Mouse (Mus musculus): ENCODE results near the gene Atf7ip2. TPM values are rescaled to one million over a fixed set of nuclear protein-coding genes. Genes with fewer than 3 reads are reported as not detected.
"Not testable (repeated sequence)": the region's sequence is repeated elsewhere in the genome, so short reads cannot be mapped to it uniquely, and the experiment has no call there.

The Atf7ip2 gene
- polyA plus RNA-seq (2012; rRNA removed), result not detected in 2 replicates

DNA sequence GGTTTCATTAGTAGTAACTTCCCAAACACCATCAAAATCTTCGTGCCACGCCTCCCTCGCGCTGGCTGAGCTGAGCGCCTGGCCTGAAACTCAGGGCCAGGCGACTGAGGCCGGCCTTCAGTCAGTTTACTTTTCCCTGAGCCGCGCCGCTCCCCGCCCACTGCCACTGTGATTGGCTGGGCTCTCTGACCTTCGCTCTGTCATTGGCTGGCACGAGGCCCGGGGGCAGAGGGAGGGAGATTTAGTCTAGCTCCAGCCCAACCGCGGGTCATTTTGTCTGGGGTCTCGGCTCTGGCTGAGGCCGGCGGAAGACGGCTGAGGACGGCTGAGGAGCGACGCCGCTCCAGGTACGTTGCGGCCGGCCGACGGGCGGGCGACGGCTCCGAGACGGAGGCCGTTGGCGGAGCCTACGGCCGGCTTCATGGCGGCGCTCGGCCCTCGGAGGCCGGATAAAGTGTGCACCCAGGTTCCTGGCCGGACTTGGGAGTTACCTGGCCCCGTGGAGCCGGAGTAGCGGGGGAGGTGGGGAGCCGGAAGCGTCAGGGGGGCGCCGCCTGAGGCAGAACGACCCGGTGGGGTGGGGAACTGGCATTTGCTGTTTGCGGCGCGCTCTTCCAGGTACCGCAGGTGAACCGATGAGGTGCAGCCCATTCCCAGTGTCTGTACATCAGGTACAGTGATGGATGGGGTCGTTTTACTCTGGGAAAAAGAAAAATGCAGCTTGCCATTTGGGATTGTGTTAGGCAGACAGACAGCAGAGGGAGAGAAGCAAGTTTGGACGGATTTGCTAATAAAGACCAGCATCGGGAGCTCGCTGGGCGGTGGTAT lies at the start of gene Atf7ip2:
TSS of gene Atf7ip2 (plus strand) at position 34 of the 828 bp plus-strand sequence.
- peak; percentile 14 for DNase-seq (ENCODE audit: low read depth)

DNA sequence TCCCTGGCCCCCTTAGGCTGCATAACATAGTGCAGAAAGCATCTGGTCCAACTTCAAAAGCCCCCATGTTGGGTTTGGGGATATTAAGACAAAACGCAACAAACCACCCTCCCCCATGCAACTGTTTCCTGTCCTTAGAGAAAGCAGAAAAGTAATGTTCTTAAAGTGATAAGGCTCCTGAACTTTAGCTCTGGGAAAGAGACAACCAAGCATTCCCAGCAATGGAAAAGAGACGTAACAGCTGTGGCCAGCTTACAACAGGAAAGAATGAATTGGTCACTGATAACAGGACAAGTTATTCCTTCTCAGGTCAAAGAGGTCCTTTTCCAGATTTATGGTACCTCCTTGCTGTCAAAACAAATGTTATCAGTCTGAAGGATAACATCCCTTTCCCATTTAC lies 49.3 kb upstream of the Atf7ip2 start:
- no peak for DNase-seq (ENCODE audit: low read depth)

DNA sequence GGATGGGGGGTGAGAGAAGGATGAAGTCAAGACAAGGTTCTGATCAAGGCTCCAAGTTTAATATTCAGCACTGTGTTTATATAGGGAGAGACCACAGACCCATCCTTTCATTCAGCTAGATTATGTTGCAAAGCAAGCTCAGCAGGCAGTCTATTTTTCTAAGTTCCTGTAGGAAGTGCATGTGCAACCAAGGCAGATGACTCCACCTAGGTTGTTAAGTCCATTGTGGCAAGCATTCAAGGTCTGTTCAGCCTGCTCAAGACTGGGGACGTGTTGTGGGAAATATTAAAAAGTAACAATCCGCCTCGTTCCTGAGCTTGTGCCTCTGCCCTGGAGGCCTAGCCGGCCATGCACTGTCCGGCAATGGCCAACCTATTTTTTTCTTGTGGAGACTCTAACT lies 45.1 kb upstream of the Atf7ip2 start:
- DNase-seq (ENCODE audit: low read depth), result no peak

DNA sequence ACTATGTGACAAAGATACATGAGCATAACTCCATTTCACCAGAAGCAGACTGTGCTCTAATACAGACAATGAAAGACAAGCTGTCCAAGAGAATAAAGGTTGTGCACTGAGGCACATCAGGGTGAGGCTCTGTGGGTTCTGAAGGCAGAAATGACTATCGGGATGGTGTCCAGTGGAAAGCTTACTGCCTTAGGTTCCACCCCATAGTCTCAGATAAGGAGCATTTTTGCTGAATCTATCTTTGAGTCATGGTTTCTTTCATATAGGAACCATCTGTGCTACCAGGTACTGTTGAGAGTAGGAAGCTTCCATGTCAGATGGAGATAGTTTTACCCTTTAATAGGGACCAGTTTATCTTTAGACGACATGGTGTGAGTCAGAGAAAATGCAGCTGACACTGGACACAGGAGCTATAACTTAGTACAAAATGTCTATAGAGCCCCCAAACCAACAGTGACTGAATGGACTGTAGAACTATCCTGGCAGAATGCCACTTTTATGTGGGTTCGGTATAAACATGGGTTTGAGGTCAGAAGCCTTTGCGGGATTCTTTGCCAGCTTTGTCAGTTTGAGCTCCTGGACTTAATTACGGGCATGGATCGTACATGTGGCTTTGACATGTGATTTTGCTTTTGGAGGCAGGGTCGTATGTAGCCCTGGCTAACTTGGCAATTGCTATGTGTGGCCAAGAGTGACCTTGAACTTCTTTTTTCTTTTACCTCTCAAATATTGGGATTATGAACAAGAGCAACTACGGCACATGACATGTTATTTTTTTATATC lies 23.2 kb upstream of the Atf7ip2 start:
- no peak for DNase-seq (ENCODE audit: low read depth)

DNA sequence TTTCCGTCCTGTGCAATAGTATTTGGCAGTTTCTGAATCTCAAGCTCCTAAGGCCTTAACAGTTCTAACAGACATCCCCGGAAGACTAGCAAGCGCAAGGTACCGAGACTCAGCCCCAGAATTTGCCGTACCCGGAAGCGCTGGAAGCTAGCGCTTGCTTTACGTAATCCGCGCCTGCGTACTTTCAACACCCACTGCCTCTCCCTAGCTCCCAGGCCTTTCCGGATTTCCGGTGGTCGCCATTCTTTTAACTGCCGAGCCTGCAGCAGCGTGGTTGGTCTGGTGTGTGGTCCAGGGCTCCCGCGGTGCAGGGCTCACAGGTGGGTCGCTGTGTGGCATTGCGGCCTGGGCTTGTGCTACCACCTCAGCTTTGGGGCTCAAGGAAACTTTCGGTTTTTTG lies 22.5 kb upstream of the Atf7ip2 start, which contains the start of gene Rpl39l:
TSS of gene Rpl39l (plus strand) at position 222 of the 400 bp plus-strand sequence.
- DNase-seq (ENCODE audit: low read depth), result no peak

DNA sequence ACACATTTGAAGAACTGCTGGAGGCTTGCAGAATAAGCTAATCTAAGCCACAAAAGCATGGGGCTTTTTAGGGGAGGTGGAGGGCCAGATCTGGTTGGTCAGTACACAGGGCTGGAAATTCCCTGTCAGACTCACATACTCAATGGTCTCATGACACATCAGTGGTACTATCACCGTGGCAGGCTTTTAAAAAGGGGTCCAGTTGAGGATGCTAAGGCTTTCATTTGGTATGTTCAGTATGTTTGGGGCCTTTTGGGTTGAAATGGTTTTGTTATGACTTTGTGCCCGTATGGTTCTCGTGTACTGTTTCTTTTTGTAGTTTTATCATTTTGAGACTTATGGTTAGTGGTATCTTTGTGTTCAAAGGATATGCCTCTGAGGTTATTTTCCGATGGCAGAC lies 21.2 kb upstream of the Atf7ip2 start:
- no peak for DNase-seq (ENCODE audit: low read depth)

DNA sequence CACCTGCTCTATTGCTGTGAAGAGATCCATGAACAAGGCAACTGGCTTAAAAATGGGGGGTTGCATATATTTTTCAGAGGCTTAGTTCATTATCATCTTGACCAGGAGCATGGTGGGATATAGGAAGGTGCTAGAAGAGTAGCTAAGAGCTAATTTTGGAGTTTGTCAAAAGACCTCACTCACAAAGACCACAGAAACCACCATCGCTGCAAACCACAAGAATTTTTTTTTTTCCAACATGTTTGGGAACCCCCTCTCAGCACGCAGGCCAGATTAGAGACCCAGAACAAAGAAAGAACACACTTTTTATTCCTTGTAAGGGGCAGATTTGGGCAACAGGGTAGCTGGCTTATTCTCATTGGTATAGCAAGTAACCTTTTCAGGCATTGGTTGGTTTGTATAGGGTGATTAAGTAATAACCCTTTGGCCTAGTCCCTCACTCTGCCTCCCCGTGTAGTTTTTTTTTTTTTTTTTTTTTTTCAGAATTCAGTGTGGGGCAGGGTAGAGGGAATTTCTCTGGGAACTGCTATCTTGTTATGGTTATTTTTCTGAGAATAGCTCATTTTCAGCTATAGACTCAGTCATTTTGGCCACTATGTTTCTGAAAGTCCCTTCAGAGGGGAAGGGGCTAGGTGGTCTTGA lies 20.2 kb upstream of the Atf7ip2 start:
- DNase-seq (ENCODE audit: low read depth), result no peak

DNA sequence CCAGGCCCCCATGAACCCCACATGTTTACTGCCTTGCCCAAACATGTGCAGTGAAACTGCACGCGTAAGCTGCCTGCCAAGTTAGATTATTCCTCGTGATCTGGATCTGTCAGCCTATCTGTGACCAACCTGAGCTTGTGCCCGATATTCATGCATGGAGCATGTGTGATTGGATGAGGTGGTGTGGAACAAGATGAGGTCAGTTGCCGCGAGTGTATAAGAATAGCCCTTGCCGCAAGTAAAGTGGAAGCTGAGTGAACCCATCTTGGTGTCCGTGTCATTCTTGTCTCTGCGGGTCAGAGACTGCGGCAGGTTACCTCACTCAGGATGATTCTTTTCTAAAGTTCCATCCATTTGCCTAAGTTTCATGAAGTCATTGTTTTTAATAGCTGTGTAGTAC lies 5.1 kb upstream of the Atf7ip2 start:
- DNase-seq (ENCODE audit: low read depth), result not testable (repeated sequence)

DNA sequence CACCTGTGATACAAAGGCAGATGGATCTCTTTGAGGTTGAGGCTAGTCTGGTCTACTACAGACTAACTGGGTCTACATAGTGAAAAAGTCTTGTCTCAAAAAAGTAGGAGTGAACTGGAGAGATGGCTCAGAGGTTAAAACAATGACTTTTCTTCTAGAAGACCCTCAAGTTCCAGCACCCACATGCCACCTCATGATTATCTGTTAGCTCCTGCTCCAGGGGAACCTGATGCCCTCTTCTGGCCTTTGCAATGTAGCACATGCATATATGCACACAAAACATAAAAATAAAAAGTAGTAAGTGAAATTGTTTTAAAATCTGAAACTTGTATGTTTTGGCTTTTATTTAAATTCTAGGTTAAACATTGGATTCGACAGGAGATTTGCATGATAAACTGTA lies 16.3 kb downstream of the Atf7ip2 start:
- DNase-seq (ENCODE audit: low read depth), result no peak

DNA sequence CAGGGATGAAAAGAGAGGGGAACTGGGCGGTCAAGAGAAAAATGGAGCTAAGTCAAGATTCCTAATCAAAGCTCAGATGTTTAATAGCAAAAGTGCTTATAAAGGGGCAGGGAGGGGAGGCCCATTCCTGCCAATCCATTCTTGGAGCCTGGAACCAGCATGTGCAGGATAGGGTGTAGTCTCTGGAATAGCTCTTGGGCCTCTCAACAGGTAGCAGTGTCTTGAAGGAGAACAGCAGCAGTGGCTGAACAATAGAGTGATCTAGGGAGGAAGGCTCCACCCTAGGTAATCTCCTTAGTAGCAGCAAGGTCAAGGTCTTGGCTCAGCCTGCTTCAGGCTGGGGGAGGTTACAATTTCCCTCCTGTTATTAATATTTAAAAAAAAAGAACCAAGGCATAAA lies 23.9 kb downstream of the Atf7ip2 start:
- not testable (repeated sequence) for DNase-seq (ENCODE audit: low read depth)

DNA sequence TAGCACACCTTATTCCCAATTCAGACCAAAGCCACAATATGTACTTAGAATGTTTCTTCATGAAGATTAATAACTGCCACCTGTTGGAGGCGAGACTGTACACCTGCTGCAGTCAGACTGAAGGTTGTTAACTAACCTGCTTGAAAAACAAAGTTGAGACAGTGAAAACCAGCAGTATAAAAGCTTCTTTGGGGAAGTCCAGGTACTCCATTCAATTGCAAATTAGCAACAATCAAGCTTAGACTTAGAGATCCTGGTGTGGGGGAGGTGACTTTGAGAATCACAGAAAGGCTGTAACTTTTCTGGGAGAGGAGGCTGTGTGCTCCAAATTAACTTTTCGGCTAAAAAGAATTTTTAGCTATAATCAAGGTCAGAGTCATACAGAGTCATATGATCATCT lies 24.5 kb downstream of the Atf7ip2 start:
- DNase-seq (ENCODE audit: low read depth), result not testable (repeated sequence)

DNA sequence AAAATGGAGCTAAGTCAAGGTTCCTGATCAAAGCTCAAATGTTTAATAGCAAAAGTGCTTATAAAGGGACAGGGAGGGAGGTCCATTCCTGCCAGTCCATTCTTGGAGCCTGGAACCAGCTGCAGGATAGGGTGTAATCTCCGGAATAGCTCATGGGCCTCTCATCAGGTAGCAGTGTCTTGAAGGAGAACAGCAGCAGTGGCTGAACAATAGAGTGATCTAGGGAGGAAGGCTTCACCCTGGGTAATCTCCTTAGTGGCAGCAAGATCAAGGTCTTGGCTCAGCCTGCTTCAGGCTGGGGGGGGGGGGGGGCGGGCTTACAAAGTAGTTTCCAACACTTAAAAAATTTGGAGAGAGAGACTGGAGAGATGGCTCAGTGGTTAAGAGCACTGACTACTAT lies 34.8 kb downstream of the Atf7ip2 start:
- DNase-seq (ENCODE audit: low read depth), result no peak

DNA sequence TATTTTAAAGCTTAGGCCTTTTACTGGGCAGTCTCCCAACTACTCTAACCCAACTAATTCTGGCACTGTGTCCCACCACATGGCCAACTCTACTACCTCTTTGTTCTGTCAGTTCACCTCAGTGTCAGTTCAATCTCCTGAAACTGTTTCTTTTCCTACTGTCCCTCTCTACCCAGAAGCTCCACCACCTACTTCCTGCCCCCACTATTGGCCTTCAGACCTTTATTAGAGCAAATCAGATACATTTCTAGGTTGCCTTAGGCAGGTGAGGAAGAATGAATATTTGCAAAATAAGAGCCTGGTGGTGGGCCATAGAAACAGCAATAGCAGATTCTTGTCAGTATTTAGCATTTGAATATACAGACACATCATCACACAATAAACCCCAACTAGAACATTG lies 44.1 kb downstream of the Atf7ip2 start:
- DNase-seq (ENCODE audit: low read depth), result no peak

DNA sequence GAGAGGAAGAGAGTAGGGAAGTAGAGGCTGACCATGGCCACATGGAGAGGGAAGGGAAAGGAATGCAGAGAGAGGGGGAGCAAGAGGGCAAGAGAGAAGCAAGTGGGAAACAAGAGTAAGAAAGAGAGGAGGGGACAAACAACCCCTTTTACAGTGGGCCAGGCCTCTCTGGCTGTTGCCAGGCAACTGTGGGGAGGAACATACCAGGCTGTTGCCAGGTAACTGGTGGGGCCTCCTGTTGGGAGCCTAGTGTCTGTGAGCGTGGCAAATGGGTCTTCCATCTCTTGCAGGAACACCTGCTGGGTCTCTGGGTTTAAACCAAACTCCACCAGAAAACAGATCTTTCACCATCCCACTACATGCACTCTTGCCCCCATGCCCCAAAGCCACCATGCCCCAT lies 61.5 kb downstream of the Atf7ip2 start:
- DNase-seq (ENCODE audit: low read depth), result no peak

DNA sequence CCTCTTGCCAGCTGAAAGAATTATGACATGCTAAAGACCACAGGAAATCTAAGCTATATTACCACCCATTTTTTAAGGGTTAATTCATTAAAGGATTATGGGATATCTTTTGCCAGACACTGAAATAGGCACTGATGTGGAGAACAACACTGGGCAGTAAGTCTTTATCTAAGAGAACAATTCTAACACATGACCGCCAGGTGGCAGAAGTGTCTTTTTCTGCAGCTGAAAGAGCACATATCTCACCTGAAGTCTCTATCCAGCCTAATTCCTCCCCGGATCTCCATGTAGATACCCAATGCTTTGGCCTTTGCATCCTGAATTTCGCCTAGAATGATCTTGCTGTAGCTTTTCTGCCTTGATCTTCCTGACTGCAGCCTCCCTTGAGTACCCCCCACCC lies 79.7 kb downstream of the Atf7ip2 start:
- no peak for DNase-seq (ENCODE audit: low read depth)

DNA sequence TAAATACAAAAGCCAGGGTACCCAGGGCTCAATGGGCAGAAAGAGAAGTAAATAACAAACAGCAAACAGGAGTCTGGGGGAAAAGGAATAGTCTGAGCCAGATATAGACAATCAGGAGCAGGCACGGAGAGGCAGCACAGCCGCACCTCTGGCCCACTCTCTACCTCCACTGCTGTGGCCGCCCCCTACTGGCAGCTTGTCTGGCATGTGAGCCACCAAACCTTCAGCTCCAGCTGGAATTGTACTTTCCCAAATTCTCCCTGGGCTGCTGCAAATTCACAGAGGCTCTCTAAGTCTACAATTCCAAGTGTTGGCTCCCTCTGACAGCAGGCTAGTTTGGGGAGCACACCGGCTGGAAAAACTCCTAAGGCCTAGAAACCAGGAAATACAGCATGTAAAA lies 82.0 kb downstream of the Atf7ip2 start:
- no peak for DNase-seq (ENCODE audit: low read depth)

DNA sequence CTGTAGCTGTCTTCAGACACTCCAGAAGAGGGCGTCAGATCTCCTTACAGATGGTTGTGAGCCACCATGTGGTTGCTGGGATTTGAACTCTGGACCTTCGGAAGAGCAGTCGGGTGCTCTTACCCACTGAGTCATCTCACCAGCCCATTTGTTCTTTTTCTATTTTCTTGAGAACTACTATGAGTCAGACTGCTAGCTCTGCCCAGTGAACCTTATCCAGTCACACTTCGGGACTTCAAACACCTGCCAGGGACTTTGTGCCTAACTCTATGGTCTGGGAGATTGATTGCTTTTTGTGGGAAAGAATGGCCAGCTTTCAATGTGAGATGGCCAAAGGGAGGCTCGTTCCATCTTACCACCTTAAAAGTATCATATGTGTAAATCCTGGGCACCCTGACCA lies 84.3 kb downstream of the Atf7ip2 start:
- not testable (repeated sequence) for DNase-seq (ENCODE audit: low read depth)

DNA sequence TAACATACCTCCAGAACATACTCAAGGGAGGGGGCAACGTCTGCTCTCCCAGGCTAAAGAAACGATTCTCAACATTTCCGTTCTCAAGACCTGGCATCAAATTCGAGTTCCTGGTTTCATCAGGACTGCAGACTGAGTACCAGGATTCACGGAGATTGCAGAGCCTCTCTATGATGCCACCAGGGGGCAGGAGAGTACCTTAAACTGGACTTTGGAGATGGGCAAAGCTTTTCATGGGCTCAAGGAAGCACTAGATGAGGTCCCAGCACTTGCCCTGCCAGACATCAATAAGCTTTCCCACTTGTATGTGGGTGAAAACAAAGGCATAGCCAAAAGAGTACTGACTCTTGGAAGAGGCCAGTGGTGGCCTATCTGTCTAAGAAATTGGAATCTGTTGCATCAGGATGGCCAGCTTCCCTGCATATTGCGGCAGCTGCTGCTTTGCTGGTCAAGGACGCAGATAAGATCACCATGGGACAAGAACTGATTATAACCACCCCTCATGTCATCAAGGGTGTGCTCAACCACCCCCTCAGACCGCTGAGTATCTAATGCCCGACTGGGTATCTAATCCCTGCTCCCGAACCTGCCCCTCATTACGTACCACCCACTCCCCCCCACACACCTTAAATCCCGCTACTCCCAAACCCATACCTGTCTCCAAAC lies 87.9 kb downstream of the Atf7ip2 start:
- no peak for DNase-seq (ENCODE audit: low read depth)

DNA sequence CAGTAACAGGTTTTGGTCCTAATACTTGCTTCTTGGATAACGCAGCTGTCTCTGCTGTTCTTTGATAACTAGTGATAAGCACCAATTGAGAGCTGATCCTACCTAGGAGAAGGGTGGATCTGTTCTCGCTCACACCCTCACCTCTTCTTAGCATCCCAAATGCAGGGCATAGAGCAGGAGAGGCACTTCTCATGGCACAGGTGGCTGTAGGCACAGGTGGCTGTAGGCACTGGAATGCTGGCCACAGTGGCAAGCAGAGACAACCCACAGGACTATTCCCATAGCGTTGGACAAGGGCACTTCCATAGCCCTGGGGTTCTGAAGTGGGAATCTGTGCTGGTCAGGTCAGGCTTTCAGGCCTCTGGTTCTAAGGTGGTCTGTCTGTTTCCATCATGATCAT lies 89.4 kb downstream of the Atf7ip2 start:
- DNase-seq (ENCODE audit: low read depth), result no peak

DNA sequence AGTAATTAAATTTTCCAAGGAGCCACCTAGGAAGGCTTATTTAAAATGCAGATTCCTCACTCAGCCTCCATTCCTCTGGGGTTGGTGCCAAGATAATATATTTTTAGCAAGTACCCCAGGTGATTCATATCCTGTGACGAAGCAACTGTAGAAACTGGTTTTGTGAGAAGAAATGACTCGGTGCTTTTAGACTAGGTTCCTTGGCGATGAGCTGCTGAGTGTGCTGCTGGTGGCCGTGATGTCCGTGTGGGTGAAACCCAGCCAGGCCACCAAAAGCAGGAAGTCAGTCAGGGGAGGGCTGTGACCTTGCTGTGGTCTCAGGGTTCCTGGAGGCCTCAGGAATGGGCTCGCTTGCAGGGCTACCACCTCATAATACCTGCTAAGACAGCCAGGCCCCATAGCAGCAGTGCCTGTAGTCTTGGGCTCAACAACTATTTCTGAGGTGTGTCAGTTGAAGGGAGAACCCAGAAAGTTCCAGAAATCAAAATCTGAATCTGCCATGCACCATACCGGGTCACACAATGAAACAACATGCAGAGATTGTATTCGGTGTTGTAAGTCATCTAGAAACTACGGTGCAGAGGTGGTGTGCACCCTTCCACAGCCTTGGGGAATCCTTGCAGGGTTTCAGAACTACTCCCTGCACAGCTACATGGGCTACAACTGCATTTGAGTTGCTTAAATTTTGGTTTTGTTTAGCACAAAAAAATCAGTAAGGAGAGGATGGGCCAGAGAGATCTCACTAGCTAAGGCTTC lies 94.2 kb downstream of the Atf7ip2 start:
- DNase-seq (ENCODE audit: low read depth), result no peak

DNA sequence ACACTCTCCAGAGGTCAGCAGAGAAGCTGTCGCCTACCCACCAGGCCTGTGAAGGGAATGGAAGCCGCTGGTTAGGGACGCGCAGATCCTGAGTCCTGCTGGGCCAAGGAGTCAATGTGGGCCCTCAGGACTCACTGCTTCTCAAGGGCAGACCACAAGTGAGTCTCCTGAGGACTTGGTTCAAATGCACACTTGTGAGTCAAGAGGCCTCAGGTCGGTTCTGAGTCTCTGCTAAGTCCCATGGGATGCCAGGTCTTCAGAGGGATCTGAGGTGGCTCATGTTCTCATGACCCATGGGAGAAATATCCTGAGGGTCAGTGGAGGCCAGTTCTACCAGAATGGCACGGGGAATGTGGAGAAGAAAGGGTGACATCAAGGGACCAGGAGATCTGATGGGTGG lies 95.6 kb downstream of the Atf7ip2 start:
- DNase-seq (ENCODE audit: low read depth), result no peak
